Mouse (Mus musculus) skeletal muscle tissue, adult 2 months (tissue): ENCODE measurements around the gene Bola3.

Source experiments
- DNase-seq: peaks from one replicate; pipeline ENCODE4 v3.0.0-alpha.2; 2012; ENCODE audit warnings: low read depth, low spot score

The Bola3 gene

GRCm38 (mm10) chr6:83347916-83348315 lies 1.0 kb upstream of the Bola3 start:
- DNase-seq: no peak

DNA sequence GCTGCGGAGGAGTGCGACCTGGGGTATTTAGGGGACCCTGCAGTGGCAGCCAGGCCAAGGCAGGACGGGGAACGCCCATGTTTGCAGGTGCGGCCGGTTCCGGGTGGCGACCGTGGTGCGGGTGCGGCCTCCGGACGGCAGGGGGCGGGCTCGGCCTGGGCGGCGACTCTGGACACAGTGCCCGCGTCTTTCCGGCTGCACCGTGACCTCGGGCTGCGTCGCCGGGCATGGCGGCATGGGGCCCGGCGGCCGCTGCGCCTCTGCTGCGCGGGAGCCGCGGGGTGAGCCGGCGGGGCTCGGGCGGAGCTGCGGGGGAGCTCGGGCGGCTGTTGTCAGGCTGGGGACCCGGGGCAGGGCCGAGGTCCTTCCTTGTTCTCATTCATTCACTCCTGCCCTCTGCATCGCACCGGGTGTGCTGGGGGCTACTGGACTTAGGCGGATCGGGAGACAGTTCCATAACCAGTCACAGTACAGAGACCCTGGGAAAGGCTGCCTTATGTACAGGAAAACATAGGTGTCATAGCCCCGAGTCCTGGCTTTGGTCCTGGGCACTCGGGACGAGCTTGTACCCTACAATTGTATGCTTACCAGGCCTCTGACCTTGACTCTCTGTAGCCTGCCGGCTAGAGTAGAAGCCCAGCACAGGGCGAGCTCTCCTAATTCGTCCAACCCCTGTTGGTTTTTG lies 469 bp downstream of the Bola3 start:
- peak; percentile 62 for DNase-seq

DNA sequence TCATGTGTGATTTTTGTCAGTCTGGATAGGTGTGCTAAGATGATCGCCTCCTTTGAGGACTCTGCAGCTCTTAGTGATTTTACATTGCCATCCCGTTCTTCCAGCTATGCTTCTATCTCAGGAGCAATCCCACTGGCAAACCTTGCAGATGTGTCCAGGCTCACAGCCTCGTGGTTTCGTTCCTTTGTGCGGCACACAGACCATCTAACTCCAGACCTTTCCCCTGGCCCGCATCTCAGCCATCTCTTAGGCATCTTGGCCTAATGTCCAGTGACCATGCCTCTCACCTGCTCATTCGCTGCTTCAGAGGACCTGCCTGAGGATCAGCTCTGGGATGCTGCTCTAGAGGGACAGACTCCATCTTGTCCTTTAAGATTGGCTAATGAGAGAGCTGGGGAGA lies 1.2 kb downstream of the Bola3 start:
- DNase-seq: no peak

GRCm38 (mm10) chr6:83350851-83351405 lies 2.0 kb downstream of the Bola3 start:
- no peak for DNase-seq

GRCm38 (mm10) chr6:83351490-83352160 lies 2.7 kb downstream of the Bola3 start:
- no peak for DNase-seq

- no peak for DNase-seq
Observed at GRCm38 (mm10) chr6:83352666-83353410, 3.9 kb downstream of the Bola3 start.

DNA sequence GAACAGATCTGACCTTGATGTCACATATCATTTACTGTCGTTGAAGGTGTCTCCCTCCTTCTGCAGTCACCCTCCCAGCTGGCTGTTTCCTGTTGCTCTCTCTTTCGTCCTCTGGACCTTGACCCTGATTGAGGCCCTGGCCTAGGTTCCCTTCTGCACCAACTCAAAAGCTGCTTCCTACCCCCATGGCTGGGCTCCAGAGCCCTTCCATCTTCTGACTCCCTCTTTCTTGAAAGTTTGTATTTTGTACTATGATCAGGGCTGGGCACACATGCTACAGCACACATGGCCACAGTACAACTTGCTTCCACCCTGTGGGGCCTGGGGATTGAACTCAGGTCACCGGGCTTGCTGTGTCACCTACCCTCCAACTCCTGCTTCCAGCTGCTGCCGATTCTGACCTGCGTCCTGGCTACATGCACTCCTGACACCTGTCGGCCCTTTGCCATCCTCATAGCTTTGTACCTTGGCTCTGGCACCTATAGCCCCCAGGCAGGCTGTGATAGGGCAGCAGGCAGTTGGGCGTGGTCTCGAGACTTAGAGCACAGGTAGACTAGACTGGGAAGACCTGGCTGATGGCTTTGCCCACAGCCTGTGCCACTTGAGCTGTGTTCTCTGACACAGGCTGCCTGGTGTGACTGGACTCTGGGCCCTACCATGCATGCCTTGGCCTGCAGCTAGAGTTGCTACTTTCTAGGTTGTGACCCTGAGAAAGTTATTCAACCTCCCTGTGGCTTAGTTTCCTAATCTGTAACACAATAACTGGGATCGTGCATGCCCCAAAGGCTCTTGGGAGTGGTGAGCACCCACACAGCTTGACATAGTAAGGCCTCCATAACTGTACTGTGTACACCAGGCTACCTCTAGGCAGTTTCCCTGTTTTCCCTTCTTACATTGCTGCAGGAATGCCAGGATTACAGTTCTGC lies 6.2 kb downstream of the Bola3 start:
- no peak for DNase-seq

GRCm38 (mm10) chr6:83356569-83357138 lies 7.7 kb downstream of the Bola3 start:
- peak; percentile 71 for DNase-seq

GRCm38 (mm10) chr6:83357436-83357835 lies 8.5 kb downstream of the Bola3 start:
- no peak for DNase-seq

DNA sequence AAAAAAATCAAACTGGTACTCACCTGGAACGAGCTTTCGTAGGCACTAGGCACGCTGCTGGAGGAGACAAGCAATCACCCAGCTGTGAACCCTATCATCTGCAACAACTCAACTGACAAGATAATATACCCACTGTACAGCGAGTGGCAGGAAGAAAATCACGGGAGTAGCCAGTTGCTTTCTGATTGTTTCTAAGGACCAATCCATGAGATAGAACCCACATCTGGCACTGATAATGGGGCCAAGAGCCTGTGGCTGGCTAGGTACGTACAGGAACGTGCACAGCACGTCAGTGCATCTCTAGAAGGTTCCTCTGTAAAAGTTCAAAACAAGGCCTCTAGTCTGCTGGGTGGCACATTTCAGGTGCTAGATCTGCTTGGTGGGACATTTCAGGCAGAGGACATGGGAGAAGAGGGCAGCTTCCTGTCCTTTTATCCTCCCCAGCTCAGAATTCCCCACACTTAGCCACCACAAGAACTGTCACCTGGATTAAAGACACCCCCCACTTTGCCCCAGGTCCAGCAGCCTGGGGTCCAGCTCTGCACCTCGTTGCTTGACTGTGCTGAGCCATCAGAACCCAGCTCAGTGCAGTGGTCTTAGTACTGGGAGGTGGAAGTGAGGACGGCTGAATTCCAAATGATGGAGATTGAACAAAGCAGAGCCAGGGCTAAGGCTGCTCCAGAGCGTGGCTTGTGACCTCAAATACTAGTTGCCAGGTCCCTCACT lies 12.7 kb downstream of the Bola3 start:
- no peak for DNase-seq

GRCm38 (mm10) chr6:83363075-83363474 lies 14.1 kb downstream of the Bola3 start:
- DNase-seq: no peak

DNA sequence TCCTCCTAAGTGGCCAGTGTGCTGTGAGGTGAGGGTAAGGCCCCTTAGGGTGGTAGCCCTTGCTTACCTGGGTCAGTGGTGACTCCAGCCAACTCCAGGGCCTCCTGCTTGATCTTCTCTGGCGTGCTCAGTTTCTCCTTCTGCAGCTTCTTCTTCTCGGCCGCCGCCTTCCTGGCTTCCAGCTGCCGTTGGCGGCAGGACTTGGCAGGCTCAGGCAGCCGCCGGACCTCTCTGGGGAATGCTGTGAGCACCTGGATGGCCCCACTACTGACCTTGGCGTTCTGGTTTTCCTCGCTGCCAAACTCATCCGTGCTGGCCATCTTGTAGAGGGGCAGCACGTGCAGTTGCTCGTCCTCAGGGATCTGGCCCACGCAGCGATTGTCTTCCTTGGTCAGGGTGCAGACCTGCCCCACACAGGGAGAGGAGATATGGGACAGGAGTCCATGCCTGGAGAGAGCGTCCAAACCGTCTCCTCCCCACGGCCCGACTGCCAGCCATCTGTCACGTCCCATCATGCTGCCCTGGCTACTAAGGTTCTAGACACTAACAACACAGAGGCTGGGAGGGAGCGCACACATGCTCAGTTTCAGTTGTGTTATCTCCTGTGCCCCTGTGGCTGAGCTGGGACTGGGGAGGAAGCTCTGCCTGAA lies 21.5 kb downstream of the Bola3 start:
- DNase-seq: peak; percentile 24

GRCm38 (mm10) chr6:83371350-83371749 lies 22.4 kb downstream of the Bola3 start:
- DNase-seq: no peak

DNA sequence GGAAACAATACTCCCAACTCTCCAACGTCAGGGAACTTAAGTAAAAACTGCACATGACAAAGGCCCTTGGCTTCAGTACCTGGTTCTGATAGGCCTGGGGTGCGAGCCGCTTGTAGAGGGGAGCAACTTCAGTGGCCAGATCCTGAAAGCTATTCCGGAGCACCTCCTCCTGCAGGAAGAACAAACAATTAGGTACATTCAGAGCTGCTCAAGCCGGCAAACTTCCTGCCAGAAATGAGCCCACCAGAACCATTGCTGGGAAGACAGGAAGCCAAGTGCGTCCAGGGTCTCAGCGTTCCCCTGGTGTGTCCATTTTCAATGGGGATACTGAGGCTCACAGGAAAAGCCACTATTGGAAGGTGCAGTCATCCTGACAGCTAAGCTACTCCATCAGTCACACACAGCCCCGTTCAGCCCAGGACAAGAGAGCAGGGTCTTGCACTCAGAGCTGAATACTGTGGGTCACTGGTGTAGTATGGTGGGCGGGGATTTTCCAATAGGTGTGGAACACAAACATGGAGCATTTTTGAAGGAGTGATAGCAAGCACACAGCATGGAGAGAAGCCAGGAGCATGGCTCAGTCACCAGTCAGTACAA lies 24.9 kb downstream of the Bola3 start:
- DNase-seq: no peak

DNA sequence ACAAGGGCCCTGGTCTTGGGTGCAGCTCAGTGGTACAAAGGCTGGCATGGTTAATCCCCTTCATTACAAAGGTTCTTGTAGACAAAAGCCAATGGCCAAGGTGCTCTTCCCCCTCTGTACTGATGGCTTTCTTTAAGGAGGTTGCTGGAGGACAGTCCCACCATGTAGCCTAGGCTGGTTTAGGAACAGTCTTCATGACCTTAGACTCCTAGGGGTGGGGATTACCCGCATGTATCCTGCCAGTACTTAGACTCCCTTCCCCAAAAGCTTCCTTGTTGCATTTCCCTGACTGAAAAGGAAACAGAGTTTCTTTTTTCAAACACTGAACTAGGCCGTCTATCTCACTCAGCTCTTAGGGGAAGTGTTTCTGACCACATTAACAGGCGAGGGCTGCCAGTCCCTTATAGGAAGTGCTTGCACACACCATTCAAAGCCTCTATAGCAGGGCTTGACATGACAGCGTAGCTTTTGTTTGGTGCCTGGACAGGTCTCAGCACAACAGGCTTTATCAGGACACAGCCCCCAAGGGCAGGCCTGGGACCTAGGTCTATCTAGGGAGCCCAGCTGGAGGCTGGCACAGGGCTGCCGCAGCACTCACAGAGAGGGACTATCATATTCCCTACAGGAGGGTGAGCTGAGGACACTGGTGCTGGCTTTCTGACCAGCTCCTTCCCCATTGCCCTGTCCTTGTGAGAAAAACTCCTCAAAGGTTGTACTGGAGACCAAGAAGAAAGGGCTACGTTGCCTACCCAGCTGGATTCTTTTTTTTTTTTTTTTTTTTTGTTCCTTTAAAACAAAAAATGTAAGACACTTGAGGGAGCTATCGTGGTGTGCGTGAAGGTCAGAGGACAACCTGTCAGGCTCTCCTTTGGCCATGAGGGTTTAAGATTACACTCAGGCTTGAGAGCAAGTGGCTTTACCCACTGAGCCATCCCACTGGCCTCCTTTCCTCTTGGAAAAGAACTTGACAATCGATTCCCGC lies 32.9 kb downstream of the Bola3 start:
- DNase-seq: peak; percentile 76

DNA sequence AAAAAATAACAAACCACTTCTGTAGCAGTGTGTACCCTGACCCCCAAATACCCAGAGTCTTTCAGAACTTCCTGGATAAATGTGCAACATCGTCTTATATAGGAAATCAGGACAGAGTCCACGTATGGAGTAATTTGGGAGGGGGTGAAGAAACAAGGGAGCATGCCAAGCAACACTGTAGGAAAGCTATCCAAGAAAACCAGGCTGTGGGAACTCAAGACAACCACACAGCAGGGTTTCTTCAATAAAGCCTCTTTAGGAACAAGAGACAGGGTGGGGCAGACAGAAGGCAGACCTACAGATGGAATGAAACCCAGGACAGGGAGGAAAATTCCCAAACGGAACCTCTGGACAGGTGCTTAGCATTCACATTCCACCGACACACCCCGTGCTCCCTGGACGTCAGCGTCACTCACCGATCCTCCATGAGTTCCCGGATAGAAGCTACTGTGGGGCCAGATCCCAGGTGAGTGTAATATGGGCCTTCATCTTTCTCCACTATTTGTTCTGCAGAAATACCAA lies 36.7 kb downstream of the Bola3 start:
- DNase-seq: no peak

DNA sequence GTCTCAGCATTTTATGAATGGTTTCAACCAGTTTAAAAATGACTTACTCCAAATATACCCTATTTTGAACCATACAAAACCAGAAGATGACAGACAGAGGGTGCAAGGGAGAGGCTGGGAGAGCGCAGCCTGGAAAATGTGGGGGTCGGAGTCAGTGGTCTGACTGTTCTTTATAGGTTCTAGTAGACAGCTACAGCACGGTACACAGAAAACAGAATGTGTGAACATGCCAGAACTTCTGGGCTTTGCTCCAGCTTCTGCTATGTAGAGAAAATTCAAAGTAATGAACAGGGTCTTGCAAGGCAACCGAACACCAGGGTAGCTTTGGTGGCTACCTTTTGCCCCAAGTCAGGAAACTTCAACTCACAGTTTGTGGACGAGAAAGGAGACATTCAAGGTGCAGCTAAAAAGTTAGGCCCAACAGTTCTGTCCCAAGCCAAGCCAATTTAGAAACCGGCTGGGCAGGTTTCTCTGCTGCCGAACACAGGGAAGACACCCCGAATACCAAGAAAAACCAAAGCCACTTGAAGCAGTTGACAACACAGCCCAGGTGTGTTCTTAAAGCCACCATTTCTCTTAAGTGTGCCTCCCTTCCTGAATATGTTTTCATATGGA lies 43.3 kb downstream of the Bola3 start:
- no peak for DNase-seq
